Mouse (Mus musculus): ENCODE results near the gene Smim4. TPM values are rescaled to one million over a fixed set of nuclear protein-coding genes. Genes with fewer than 3 reads are reported as not detected.

The Smim4 gene
- polyA plus RNA-seq (2014; fragmentation: Nextera tagmentation; extraction: Ambion mirVana), result 61.6 and 66.5 TPM in 2 replicates

DNA sequence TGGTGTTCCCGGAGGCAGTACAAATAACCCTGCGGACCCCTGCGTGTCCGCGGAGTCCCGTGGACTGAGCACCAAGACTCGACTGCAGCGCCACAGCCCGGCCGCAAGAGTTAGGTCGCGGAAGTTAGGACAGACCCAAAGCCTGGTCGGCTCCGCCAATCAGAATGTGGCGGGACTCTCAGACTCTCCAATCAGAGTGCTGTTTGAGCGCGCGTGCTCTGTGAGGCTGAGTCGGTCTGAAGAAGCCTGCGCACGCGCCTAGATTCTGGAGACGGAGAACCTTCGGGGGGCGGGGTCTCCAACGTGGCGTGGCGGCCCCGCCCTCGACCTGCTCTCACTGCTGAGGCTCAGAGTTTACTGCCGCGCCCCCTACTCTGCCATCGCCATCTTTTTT is at the start of gene Smim4:
Smim4 (minus strand) TSS at position 131 of the 394 bp plus-strand sequence.
- DNase-seq (ENCODE audit: low spot score) (peak; percentile 99), ATAC-seq (ENCODE audit: insufficient number of reproducible peaks, low FRiP score, low TSS enrichment, low read depth) (peak; percentile 91)
- Histone ChIP-seq H3K36me3 (ENCODE audit: control insufficient read depth, insufficient read depth, low read length) (peaks cover under 1% of the 10 kb centered on the region; the same call in 1 of the 2 replicates), H3K27me3 (ENCODE audit: control insufficient read depth, insufficient read depth, low read length) (no peaks in the 10 kb centered on the region), H3K9ac (ENCODE audit: low read length) (peak within 1 kb of the TSS; percentile 53), H3K4me3 (ENCODE audit: low read depth, low read length) (peak within 1 kb of the TSS; percentile 44), H3K4me1 (ENCODE audit: control insufficient read depth, insufficient read depth, low read length) (peaks cover 23% of the 10 kb centered on the region), H3K4me2 (ENCODE audit: low read depth, severe bottlenecking) (peak within 1 kb of the TSS; percentile 92), H3K27ac (replicated peaks; ENCODE audit: low read depth, low read length) (0 out of 2 replicates have a peak within 1 kb of the TSS, but pooled peaks have one; percentile 88), H3K9me3 (ENCODE audit: control insufficient read depth, low read length) (no peaks in the 10 kb centered on the region)
- under 1% methylated on average over 33 of the region's 33 CpGs for WGBS

DNA sequence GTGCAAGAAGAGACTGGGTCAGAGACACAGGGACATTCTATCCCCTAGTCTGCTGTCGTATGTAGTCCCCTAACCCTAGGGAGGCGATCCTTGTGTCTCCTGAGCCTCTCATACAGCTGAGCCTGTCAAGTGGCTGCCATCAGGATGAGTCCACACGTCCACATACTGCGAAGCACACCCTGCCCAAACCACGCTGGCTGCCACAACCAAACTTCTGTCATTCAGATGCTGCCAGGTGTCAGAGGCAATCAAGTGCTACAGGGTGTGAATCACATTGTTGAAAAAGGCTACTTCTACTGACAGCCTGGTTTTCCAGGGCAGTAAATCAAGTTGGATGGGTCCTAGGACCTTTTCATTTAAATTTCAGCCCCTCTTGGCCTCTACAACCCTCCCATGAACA is 49.0 kb upstream of the Smim4 start:
- no peak overlapping the region for H3K4me3 ChIP-seq (ENCODE audit: low read depth, low read length)
- no peak overlapping the region for H3K27ac ChIP-seq (replicated peaks; ENCODE audit: low read depth, low read length)
- no peaks in the 10 kb centered on the region for H3K4me1 ChIP-seq (ENCODE audit: control insufficient read depth, insufficient read depth, low read length)
- no peaks in the 10 kb centered on the region for H3K9me3 ChIP-seq (ENCODE audit: control insufficient read depth, low read length)
- peaks cover 71% of the 10 kb centered on the region for H3K36me3 ChIP-seq (ENCODE audit: control insufficient read depth, insufficient read depth, low read length)
- H3K4me2 ChIP-seq (ENCODE audit: low read depth, severe bottlenecking), result no peak overlapping the region
- DNase-seq (ENCODE audit: low spot score) (no peak), ATAC-seq (ENCODE audit: insufficient number of reproducible peaks, low FRiP score, low TSS enrichment, low read depth) (no peak)
- 97% methylated on average over 5 of the region's 5 CpGs for WGBS
- no peak overlapping the region for H3K9ac ChIP-seq (ENCODE audit: low read length)
- H3K27me3 ChIP-seq (ENCODE audit: control insufficient read depth, insufficient read depth, low read length), result no peaks in the 10 kb centered on the region

- H3K4me1 ChIP-seq (ENCODE audit: control insufficient read depth, insufficient read depth, low read length), result no peaks in the 10 kb centered on the region
- peaks cover 72% of the 10 kb centered on the region for H3K36me3 ChIP-seq (ENCODE audit: control insufficient read depth, insufficient read depth, low read length)
- no peak for DNase-seq (ENCODE audit: low spot score)
- H3K9ac ChIP-seq (ENCODE audit: low read length), result no peak overlapping the region
- no peak overlapping the region for H3K27ac ChIP-seq (replicated peaks; ENCODE audit: low read depth, low read length)
- H3K27me3 ChIP-seq (ENCODE audit: control insufficient read depth, insufficient read depth, low read length), result no peaks in the 10 kb centered on the region
- no peak overlapping the region for H3K4me3 ChIP-seq (ENCODE audit: low read depth, low read length)
- H3K9me3 ChIP-seq (ENCODE audit: control insufficient read depth, low read length), result no peaks in the 10 kb centered on the region
- WGBS, result 91% methylated on average over 16 of the region's 16 CpGs
- no peak for ATAC-seq (ENCODE audit: insufficient number of reproducible peaks, low FRiP score, low TSS enrichment, low read depth)
- H3K4me2 ChIP-seq (ENCODE audit: low read depth, severe bottlenecking), result no peak overlapping the region
Measured at GRCm38 (mm10) chr14:31177287-31177686, 48.5 kb upstream of the Smim4 start.

GRCm38 (mm10) chr14:31173537-31173936 is 44.8 kb upstream of the Smim4 start:
- H3K4me1 ChIP-seq (ENCODE audit: control insufficient read depth, insufficient read depth, low read length), result no peaks in the 10 kb centered on the region
- ATAC-seq (ENCODE audit: insufficient number of reproducible peaks, low FRiP score, low TSS enrichment, low read depth) (no peak), DNase-seq (ENCODE audit: low spot score) (no peak)
- no peak overlapping the region for H3K9ac ChIP-seq (ENCODE audit: low read length)
- no peaks in the 10 kb centered on the region for H3K27me3 ChIP-seq (ENCODE audit: control insufficient read depth, insufficient read depth, low read length)
- H3K4me2 ChIP-seq (ENCODE audit: low read depth, severe bottlenecking), result no peak overlapping the region
- H3K27ac ChIP-seq (replicated peaks; ENCODE audit: low read depth, low read length), result no peak overlapping the region
- peaks cover 69% of the 10 kb centered on the region for H3K36me3 ChIP-seq (ENCODE audit: control insufficient read depth, insufficient read depth, low read length)
- no peaks in the 10 kb centered on the region for H3K9me3 ChIP-seq (ENCODE audit: control insufficient read depth, low read length)
- WGBS, result 89% methylated on average over 7 of the region's 7 CpGs
- H3K4me3 ChIP-seq (ENCODE audit: low read depth, low read length), result no peak overlapping the region

GRCm38 (mm10) chr14:31172781-31173455 is 44.2 kb upstream of the Smim4 start:
- Histone ChIP-seq H3K4me3 (ENCODE audit: low read depth, low read length) (no peak overlapping the region), H3K27me3 (ENCODE audit: control insufficient read depth, insufficient read depth, low read length) (no peaks in the 10 kb centered on the region), H3K4me1 (ENCODE audit: control insufficient read depth, insufficient read depth, low read length) (no peaks in the 10 kb centered on the region), H3K9ac (ENCODE audit: low read length) (no peak overlapping the region), H3K27ac (replicated peaks; ENCODE audit: low read depth, low read length) (no peak overlapping the region), H3K4me2 (ENCODE audit: low read depth, severe bottlenecking) (no peak overlapping the region), H3K36me3 (ENCODE audit: control insufficient read depth, insufficient read depth, low read length) (peaks cover 67% of the 10 kb centered on the region), H3K9me3 (ENCODE audit: control insufficient read depth, low read length) (no peaks in the 10 kb centered on the region)
- no peak for DNase-seq (ENCODE audit: low spot score)
- no peak for ATAC-seq (ENCODE audit: insufficient number of reproducible peaks, low FRiP score, low TSS enrichment, low read depth)
- WGBS, result 93% methylated on average over 18 of the region's 18 CpGs

- DNase-seq (ENCODE audit: low spot score), result no peak
- H3K36me3 ChIP-seq (ENCODE audit: control insufficient read depth, insufficient read depth, low read length), result peaks cover 58% of the 10 kb centered on the region
- no peaks in the 10 kb centered on the region for H3K27me3 ChIP-seq (ENCODE audit: control insufficient read depth, insufficient read depth, low read length)
- H3K4me1 ChIP-seq (ENCODE audit: control insufficient read depth, insufficient read depth, low read length), result no peaks in the 10 kb centered on the region
- no peak overlapping the region for H3K9ac ChIP-seq (ENCODE audit: low read length)
- no peak overlapping the region for H3K4me2 ChIP-seq (ENCODE audit: low read depth, severe bottlenecking)
- no peaks in the 10 kb centered on the region for H3K9me3 ChIP-seq (ENCODE audit: control insufficient read depth, low read length)
- no peak for ATAC-seq (ENCODE audit: insufficient number of reproducible peaks, low FRiP score, low TSS enrichment, low read depth)
- 95% methylated on average over 15 of the region's 15 CpGs for WGBS
- H3K27ac ChIP-seq (replicated peaks; ENCODE audit: low read depth, low read length), result no peak overlapping the region
- H3K4me3 ChIP-seq (ENCODE audit: low read depth, low read length), result no peak overlapping the region
Measured at GRCm38 (mm10) chr14:31171821-31172220, 43.1 kb upstream of the Smim4 start.

- peaks cover 54% of the 10 kb centered on the region for H3K36me3 ChIP-seq (ENCODE audit: control insufficient read depth, insufficient read depth, low read length)
- no peak for ATAC-seq (ENCODE audit: insufficient number of reproducible peaks, low FRiP score, low TSS enrichment, low read depth)
- no peaks in the 10 kb centered on the region for H3K4me1 ChIP-seq (ENCODE audit: control insufficient read depth, insufficient read depth, low read length)
- H3K4me2 ChIP-seq (ENCODE audit: low read depth, severe bottlenecking), result no peak overlapping the region
- no peak overlapping the region for H3K27ac ChIP-seq (replicated peaks; ENCODE audit: low read depth, low read length)
- DNase-seq (ENCODE audit: low spot score), result no peak
- H3K27me3 ChIP-seq (ENCODE audit: control insufficient read depth, insufficient read depth, low read length), result no peaks in the 10 kb centered on the region
- no peaks in the 10 kb centered on the region for H3K9me3 ChIP-seq (ENCODE audit: control insufficient read depth, low read length)
- no peak overlapping the region for H3K9ac ChIP-seq (ENCODE audit: low read length)
- no peak overlapping the region for H3K4me3 ChIP-seq (ENCODE audit: low read depth, low read length)
- 89% methylated on average over 11 of the region's 11 CpGs for WGBS
Measured at GRCm38 (mm10) chr14:31171386-31171785, 42.6 kb upstream of the Smim4 start.

GRCm38 (mm10) chr14:31170963-31171362 is 42.2 kb upstream of the Smim4 start:
- no peaks in the 10 kb centered on the region for H3K27me3 ChIP-seq (ENCODE audit: control insufficient read depth, insufficient read depth, low read length)
- H3K36me3 ChIP-seq (ENCODE audit: control insufficient read depth, insufficient read depth, low read length), result peaks cover 50% of the 10 kb centered on the region
- no peaks in the 10 kb centered on the region for H3K4me1 ChIP-seq (ENCODE audit: control insufficient read depth, insufficient read depth, low read length)
- H3K27ac ChIP-seq (replicated peaks; ENCODE audit: low read depth, low read length), result no peak overlapping the region
- ATAC-seq (ENCODE audit: insufficient number of reproducible peaks, low FRiP score, low TSS enrichment, low read depth), result no peak
- no peaks in the 10 kb centered on the region for H3K9me3 ChIP-seq (ENCODE audit: control insufficient read depth, low read length)
- 90% methylated on average over 13 of the region's 13 CpGs for WGBS
- H3K9ac ChIP-seq (ENCODE audit: low read length), result no peak overlapping the region
- no peak overlapping the region for H3K4me2 ChIP-seq (ENCODE audit: low read depth, severe bottlenecking)
- DNase-seq (ENCODE audit: low spot score), result no peak
- no peak overlapping the region for H3K4me3 ChIP-seq (ENCODE audit: low read depth, low read length)

DNA sequence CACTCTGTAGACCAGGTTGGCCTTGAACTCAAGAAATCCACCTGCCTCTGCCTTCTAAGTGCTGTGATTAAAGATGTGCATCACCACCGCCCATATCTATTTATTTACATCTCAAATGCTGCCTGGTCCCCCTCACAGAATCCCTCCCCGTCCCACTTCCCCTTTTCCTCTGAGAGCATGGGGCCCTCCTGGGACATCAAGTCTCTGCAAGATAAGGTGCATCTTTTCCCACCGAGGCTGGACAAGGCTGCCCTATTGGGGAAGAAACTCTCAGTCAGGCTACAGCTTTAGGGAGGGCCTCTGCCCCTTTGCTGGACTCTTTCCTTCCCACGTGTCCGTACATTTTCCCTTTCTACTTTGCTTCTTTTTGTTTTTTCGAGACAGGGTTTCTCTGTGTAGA is 40.8 kb upstream of the Smim4 start:
- Histone ChIP-seq H3K27ac (replicated peaks; ENCODE audit: low read depth, low read length) (no peak overlapping the region), H3K4me1 (ENCODE audit: control insufficient read depth, insufficient read depth, low read length) (peaks cover 2% of the 10 kb centered on the region; the same call in 1 of the 2 replicates), H3K4me3 (ENCODE audit: low read depth, low read length) (no peak overlapping the region), H3K36me3 (ENCODE audit: control insufficient read depth, insufficient read depth, low read length) (peaks cover 40% of the 10 kb centered on the region), H3K27me3 (ENCODE audit: control insufficient read depth, insufficient read depth, low read length) (no peaks in the 10 kb centered on the region), H3K9ac (ENCODE audit: low read length) (no peak overlapping the region), H3K9me3 (ENCODE audit: control insufficient read depth, low read length) (no peaks in the 10 kb centered on the region), H3K4me2 (ENCODE audit: low read depth, severe bottlenecking) (no peak overlapping the region)
- ATAC-seq (ENCODE audit: insufficient number of reproducible peaks, low FRiP score, low TSS enrichment, low read depth), result no peak
- DNase-seq (ENCODE audit: low spot score), result no peak
- WGBS, result 83% methylated on average over 6 of the region's 6 CpGs
